Mouse (Mus musculus) testis, postnatal 14 days (tissue): ENCODE data around the gene Ofd1.
A peak's percentile ranks its signal among the peaks of the same experiment; 100 is the strongest.

Experiments used
- DNase-seq: peaks from one replicate; pipeline ENCODE4 v3.0.0; 2021; ENCODE audit warnings: low spot score

Gene Ofd1

DNA sequence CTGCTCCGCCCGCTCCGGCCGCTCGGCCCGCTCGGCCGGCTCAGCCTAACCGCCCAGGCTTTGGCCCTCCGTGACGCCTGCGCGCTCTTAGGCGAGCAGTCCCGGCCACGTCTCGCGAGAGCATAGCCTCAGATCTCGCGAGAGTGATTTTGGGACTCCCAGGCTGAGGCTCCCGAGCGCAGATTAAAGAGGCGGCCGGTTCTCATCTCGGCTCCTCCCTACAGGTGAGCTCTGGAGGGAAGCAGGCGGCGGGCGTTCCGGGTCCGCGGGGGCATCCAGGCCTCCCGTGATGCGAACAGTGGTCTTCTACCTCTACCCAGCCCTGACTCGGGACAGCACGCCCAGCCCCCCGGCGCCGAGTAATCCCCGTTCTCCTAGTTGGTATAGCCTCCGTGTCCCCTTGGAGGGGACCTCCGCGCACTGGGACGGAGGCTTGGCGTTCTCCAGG is at the start of gene Ofd1:
Gene Ofd1, minus strand, starts transcription at position 89 of the 448 bp plus-strand sequence.
- DNase-seq = peak; percentile 91

DNA sequence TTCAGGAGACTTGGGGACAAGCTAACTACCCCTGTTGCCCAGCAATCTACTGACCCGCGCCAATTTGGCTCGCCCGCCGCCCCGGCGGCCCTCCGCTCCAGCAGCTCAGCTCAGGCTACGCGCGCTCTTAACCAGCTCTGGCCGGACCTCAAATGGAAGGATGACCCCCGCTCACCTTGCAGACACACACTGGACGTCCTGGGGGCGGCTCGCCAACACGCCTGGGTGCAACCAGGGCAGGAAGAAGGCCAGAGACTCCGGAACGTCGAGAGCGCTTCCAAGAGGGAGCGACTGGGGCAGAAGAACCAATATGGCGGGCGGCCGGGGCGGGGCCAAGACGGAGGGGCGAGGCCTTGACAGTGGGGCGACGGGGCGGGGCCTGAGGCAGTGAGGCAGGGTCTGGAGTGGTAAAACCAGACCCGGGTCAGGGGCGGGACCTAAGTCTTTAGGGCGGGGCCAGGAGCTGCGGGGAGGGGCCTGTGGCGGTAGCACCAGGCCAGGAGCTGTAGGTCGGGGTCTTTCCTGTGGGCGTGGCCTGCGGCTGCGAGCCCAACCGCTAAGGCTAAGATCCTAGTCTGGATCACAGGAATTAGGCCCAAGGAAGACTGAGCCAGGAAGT is 39.0 kb upstream of the Ofd1 start, which contains the start of gene Rab9:
Gene Rab9, minus strand, starts transcription at position 503 of the 619 bp plus-strand sequence.
- DNase-seq = peak; percentile 96

DNA sequence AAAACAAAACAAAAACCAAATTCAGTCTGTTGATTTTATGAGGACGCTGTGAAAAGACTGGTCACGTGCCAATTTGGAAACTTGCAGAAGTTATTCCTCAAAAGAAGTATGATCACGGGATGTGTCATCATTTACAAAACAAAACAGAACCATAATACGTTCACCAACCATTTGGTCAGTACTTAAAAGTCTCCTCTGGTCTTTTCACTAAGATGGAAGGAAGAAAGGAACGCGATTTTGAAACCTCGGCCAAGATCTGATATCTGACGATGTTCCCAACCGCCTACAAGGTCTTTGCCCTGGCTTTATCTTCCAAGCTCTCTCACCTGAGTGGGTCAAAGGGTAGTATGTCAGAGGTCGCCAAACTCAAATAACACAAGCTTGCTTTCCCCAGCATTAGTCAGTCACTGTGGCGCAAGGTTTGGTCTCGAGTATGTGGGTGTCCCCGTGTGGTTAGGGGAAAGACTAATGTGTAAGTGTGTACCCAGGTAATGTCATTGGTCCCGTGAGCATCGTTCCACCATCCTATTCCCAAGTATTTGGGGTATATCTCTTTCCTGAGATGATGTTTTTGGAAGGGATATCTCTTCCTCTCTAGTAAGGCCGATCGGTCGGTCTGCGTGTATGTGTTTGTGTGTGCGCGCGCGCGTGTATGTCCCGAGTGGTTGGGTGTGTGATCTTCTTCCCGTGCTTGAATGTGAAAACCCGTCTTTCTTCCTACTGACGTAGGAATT is 38.3 kb upstream of the Ofd1 start:
- DNase-seq = peak; percentile 8

DNA sequence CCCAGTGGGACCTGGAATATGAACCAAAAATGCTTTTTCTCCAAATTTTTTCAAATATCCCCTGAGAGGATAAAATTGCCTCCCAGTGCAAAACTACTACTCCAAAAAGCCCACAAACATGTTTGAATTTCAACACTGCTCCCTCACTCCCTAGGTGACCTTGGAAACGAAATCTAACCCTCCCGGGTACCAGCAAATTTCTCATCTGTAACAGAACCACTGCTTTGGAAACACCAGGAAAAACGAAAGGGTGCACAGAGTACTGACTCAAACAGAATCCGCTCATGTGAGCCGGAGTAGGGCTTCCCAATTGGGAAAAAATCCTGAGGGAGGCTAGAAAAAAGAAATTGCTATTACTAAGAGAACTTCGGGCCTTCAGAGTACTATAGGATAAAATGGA is 36.9 kb upstream of the Ofd1 start:
- DNase-seq = no peak

DNA sequence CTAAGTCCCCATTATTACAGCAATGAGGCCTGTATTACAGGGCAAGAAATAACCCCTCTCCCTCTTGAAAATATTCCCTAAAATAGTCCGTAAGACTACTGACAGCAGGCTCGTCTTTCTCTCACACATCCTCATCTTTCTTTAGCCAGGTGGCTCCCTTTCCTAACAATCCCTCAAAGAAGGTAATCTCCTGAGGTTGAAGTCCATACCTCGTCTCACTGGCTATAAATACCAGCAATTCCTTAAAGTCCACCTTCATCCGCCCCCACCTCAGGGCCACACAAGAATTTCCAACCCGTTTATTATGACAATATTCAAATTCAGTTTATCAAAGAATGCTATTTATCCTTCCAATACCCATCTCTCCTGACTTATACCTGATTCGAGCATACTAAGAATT is 32.1 kb upstream of the Ofd1 start:
- DNase-seq = no peak

DNA sequence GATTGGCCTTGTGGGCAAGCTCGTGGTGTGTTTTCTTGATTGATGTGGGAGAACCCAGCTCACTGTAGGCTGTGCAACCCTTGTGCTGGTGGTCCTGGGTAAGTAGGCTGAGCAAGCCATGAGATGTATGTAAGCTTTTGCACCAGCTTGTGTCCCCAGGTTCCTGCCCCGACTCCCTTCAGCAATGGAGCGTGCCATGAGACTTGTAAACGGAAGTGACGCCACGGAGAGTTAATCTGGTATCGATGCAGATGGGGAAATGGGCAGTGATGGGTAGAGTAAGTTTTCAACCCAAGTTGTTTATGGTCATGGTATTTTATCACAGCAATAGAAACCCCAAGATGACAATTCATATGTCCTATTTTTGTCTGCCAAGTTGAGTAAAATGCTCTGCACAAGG is 27.8 kb upstream of the Ofd1 start:
- no peak for DNase-seq

DNA sequence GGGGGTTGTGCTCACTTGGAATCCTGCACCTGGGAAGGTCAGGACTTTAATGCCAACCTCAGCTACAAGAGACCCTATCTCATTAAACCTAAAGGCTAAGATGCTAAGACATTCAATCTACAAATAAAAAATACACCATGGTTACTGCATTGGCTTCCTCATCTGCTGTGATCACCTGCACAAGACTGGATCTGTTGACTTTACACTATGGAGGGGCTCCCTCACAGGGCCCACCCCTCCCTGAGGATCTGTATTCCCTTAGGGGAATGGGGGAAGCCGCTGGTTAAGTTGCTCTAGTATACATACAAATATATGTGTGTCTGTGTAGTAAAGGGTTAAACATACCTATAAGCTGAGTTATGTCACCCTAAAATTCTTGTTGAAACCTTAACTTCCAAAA is 15.0 kb upstream of the Ofd1 start:
- no peak for DNase-seq

DNA sequence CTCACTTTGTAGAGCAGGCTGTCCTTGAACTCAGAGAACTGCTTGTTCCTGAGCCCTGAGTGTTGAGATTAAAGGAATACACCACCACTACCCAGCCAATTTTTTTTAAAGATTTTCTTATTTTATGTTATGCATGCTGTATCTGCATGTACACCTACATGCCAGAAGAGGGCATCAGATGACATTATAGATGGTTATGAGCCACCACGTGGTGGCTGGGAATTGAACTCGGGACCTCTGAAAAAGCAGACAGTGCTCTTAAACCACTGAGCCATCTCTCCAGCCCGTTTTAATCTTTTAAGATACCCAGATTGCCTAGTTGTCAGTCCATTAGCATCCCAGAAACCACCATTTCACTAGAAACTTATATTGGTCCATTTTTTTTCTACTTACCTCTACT is 13.8 kb upstream of the Ofd1 start:
- DNase-seq = no peak

DNA sequence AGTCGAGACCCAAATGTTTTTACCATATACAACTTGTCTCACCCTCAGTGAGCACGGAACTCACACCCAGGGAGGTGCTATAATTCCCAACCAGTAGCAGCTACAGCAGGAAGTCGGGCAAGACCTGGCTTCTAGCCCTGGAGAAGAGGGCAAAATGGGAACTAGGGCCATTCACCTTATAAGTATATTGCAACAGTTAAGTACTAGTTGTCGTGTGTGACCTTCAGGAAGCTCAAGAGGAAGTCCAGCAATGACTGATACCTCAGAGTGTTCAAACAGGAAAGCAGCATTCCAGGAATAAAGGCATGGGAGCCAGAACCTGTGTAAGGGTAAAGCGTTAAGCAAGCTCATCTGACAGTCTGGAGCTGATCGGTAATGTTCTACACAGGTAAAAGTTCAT is 13.0 kb upstream of the Ofd1 start:
- no peak for DNase-seq

DNA sequence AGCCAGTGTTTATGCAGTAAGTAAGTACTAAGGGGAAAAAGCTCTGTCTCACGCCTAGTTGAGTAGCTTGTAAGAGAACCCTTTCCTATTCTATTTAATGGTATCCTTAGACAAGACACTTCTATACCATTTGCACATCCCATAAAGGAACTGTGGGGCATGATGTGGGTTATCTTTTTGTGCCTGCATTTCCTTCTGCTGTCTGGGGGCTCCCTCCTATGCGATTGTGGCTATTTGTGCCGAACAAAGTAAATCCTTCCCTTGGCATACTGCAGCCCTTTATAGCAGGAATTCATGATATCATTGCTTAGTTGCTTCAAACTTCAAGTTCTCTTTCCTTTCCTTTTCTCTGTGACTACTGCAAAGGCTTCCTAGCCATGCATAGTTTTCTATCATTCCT is 4.0 kb upstream of the Ofd1 start:
- no peak for DNase-seq

DNA sequence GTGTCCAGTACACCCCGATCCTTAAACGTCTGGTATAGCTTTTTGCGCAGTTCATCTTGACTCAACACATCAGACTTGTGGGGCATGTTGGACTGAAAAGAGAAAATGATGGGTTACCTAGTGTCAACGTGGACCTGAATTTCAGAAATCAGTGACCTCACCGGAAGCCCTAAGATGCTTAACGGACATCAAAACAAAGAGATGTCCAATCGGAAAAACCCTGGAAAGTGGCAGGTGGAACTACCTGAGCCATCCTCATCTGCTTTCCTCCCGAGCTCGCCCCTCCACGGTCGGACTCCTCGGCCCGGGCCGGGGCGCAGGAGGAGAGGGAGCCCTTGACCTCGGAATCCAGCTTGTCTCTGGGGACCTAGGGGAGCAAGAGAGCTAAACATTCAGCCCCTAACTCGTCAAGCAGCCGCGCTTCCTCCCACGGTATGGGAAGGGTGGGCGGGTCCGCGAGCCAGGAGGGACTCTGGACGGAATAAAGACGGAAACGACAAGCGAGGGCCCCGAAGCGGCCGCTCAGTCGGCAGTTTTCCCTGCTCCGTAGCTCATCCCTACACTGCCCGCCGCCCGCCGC is 378 bp downstream of the Ofd1 start, which contains the start of gene Trappc2:
Gene Trappc2, plus strand, starts transcription at position 539 of the 580 bp plus-strand sequence.
- DNase-seq = no peak

DNA sequence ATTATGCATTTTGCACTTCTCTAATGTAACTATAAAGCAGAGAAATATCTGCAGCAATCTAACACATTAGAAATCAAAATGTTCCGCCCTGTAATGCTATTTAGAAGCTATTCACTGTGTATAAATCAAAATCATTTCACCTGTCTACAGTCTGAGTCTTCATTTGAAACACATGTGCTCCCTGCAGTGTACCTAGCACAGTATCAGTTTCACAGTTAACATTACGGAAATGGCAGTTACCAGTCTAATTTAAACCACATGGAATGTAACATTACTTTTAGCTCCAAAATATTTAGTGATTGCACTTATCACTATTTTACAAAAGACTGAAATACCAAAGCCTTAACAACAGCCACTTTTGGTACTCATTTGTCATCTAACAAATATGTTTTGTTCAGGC is 5.7 kb downstream of the Ofd1 start:
- no peak for DNase-seq

DNA sequence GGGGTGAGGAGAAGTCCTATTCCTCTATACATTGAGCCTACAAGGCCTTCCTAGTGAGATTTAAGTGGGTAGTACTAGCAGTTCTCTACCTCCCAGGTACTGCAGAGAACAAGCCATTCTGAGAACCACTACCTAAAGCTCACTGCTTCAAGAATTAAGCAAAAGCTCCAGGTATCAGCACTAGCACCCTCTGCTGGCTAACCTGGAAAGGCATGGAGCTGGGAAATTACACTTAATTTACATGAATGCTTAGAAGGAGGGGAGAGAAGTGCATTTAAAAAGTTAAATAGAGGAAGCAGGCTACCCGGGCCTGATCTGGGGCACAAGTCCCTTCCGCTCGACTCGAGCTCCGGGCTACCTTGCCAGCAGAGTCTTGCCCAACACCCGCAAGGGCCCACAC is 24.3 kb downstream of the Ofd1 start:
- no peak for DNase-seq

DNA sequence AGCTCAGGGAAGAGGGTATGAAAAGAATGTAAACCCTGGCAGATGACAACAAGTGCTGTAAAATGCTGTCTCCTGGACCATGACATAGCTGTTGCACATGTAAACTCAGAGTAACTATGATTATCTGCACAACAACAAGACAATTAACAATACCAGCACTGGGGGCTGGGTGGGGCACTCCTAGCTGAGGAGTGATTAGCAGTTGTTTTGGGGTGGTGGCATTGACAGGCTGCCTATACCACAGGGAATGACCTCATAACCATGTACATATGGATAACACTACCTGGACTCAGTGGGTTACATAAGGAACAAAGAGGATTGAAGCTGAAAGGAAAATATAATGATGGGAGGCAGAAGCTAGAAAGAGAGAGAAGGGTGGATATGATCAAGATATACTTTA is 32.6 kb downstream of the Ofd1 start:
- DNase-seq = no peak

DNA sequence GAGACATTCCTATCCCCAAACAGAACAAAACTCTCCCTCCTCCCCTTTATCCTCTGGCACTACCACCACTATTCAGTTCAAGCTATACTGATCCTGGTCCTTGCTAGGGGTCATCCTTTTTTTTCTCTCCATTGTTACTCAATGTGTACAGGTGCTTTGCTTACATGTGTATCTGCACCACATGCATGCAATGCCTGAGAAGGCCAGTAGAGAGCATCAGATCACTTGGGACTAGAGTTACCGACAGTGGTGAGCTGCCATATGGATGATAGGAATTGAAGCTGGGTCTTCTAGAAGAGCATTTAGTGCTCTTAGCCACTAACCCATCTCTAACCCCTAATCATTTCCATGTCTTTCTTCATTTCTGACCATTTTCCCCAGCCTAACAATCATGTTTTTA is 46.8 kb downstream of the Ofd1 start:
- DNase-seq = no peak

DNA sequence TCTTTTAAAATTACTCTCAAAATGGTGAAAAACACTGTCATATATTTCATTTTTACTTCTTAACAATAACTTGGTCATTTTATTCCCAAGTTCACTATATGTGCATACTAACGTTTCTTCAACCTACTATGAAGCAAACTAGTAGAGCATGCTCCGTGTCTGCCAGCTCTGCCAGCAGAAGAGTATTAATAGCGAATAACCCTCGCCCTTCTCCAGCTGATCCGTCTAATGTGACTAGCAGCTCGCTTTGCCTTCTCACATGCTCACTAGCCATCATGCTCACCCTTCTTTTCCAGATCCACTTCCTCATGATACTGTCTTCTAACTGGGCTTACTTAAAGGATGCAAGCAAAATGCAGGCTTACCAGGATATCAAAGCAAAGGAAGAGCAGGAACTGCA is 53.8 kb downstream of the Ofd1 start:
- no peak for DNase-seq

DNA sequence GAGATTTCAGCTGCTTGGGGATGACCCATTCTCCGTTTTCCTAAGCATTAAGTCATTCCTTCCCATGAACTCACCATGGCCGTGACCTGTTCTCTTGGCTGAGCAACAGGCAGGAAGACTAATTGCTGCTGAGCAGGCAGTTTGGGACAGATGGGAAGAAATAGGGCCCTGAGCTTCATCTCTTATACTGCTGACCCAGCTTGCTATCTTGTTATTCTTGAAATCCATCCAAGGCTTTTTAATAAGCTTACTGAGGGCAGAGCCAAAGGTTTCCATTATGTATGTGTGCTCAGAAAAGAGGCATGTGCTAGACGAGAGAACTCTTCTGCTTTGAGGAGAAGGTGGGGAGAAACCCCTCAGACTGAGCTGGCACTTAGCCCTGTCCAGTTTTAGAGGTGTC is 55.6 kb downstream of the Ofd1 start:
- DNase-seq = peak; percentile 19

DNA sequence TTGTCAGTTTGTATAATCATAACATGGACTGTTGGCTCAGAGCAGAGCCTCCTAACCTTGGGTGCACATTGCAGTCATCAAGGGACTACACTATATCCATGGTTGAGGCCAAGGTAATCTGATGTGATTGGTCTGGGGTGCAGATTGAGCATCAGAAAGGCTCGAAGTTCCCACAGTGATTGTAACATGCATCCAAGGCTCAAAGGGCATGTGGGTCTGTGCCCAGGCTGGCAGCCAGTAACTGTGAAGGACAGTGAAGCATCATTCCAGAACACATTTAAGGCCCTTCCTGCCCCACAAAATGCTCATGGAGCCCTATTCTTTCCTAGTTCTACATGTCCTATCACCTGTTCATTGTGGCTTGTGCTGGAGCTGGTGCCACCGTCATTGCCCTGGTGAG is 56.9 kb downstream of the Ofd1 start:
- no peak for DNase-seq

DNA sequence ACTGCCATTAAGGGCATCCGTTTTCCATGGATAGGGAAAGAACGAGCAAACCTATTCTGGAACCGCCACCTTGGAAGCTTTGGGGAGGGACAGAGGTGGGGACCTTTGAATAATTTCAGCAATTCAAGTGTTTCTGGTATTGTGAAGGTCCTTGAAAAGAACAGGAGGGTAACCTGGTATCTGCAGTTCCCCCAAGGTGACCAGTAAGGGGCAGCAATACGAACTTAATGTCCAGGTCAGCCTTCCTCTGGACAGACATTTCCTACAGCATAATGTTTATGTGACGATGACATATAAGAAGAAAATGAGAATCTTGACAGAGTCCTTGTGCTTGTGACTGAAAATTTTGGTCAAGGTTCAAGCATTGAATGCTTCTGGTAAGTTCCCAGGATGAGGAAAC is 61.9 kb downstream of the Ofd1 start:
- DNase-seq = no peak

DNA sequence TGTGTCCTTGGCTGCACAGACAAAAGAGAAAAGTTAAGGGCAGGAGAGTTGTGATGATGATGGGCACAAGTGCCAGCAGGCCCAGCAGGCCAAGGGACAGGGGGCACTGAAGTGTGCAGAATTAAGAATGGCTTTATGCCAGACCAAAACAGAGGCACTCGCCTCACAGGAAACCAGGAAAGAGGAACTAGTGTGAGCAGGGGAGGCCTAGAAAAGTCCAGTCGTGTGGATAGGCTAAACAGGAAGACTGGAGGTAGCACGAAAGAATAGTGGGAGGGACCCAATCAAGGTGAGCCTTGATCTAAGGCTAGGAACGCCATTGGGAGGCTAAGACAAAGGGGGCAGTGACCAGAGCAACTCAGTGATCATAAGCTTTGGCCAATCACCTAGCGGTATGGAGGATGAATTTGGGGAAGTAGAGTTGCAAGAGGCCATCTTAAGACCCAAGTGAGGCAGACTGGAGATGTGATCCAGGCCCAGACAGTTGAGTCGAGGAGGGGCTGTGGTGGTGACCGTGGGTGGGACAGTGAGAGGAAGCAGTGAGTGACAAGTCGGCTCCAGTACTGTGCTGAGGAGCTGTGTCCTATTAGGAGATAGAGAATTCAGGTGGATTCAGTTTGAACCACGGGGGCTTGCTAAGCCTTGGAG is 63.7 kb downstream of the Ofd1 start:
- no peak for DNase-seq

DNA sequence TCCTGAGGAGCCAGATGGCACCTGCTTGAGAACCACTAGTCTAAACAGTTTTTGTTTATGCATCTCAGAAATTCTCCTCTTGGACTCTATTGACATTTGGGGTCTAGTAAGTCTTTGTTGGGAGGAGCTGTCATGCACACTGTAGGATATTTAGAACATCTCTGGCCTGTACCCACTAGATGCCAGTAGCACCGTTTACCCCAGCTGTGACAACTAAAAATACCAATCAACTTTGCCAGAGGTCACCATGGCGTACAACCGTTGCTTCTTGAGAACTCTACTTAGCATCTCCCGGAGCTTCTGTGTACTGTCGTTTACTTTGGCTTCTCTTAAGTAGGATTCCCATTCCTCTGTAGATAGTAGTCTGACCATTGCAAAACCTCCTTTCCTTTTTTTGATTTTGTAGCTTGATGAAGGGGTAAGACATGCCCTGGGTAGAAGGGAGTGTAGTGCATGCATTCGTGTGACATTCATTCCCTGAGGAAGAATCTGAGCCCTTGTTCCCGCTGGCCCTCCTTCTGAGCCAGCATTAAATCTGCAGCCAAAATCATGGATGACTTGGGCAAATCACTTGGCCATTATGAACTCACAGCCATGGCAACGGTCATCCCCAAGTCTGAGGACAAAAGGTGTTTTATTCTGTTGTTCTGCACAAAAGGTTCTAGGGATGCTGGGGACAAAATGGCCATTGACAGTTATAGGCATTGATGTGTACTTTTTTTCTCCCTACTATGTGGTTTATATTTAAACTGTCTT is 74.9 kb downstream of the Ofd1 start:
- DNase-seq = no peak

DNA sequence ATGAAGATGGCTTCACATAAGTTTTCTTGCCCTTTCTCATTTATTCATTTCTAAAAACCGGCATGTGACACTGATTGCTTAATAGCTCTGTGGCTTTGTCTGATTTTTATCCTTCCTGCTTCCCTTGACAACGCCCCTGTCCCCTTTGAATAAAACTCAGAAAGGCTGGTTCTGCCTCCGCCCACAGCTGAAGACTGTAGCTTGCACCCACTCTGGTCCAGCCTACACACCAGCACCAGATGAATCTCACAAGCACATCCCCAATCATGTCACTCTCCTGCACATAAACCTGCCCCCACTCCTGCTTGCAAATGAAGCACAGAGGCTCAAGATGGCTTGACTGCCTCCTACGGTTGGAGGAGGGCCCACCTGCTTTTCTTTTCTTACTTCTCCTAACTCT is 80.0 kb downstream of the Ofd1 start:
- DNase-seq = no peak
